Mouse (Mus musculus) neural tube, embryonic 15.5 days (tissue): ENCODE results near the gene Cox6a1. TPM values are rescaled to one million over a fixed set of nuclear protein-coding genes. Genes with fewer than 3 reads are reported as not detected.

Experiments
- ATAC-seq: fragments of 200-750 bp; cut with Nextera tagmentation; 2 replicates; pipeline ENCODE4 v1.8.0; 2017; ENCODE audit warnings: mild to moderate bottlenecking, moderate TSS enrichment, moderate library complexity; ENCODE audit not compliant: low FRiP score
- H3K27ac ChIP-seq: fragments of 300-500 bp; sonication (generic); replicated peaks from 2 replicates; pipeline ENCODE4 v1.5.1; 2015; ENCODE audit warnings: mild to moderate bottlenecking, inconsistent platforms
- H3K27me3 ChIP-seq: fragments of 300-500 bp; sonication (generic); replicated peaks from 2 replicates; pipeline ENCODE4 v1.6.1; 2015; ENCODE audit warnings: inconsistent platforms
- H3K36me3 ChIP-seq: fragments of 300-500 bp; sonication (generic); 2 replicates; pipeline ENCODE4 v1.6.1; 2015; ENCODE audit warnings: inconsistent platforms
- H3K4me1 ChIP-seq: fragments of 300-500 bp; sonication (generic); 2 replicates; pipeline ENCODE4 v1.6.1; 2015; ENCODE audit warnings: inconsistent platforms
- H3K4me2 ChIP-seq: fragments of 300-500 bp; sonication (generic); 2 replicates; pipeline ENCODE4 v1.6.1; 2015; ENCODE audit warnings: inconsistent platforms, mild to moderate bottlenecking, moderate library complexity
- H3K4me3 ChIP-seq: fragments of 300-500 bp; sonication (generic); replicated peaks from 2 replicates; pipeline ENCODE4 v1.5.1; 2015; ENCODE audit warnings: mild to moderate bottlenecking, inconsistent platforms
- H3K9ac ChIP-seq: fragments of 300-500 bp; sonication (generic); replicated peaks from 2 replicates; pipeline ENCODE4 v1.6.1; 2015; ENCODE audit warnings: mild to moderate bottlenecking, inconsistent platforms
- H3K9me3 ChIP-seq: fragments of 300-500 bp; sonication (generic); replicated peaks from 2 replicates; pipeline ENCODE4 v1.6.1; 2016; ENCODE audit warnings: inconsistent platforms
- WGBS: fragments of 180-500 bp; shearing (Covaris S2); methylation state at CpG from one replicate; pipeline ENCODE4 v1.1.7; 2015; ENCODE audit warnings: mixed read lengths; 5-methylcytosine and 5-hydroxymethylcytosine counted together
- polyA plus RNA-seq: library from polyadenylated mRNA; unstranded; fragments of >200 nt; fragmentation: Nextera tagmentation; extraction: Ambion mirVana; gene quantifications from 2 replicates; pipeline ENCODE4 v1.2.1, GENCODE M21; 2015

The Cox6a1 gene
- polyA plus RNA-seq, 1 experiment from 2014 or later = 1,358 TPM

GRCm38 (mm10) chr5:115371736-115372135 is 23.0 kb upstream of the Cox6a1 start:
- H3K27ac ChIP-seq = no peak overlapping the region
- no peak for ATAC-seq
- 20% methylated on average over 9 of the region's 9 CpGs for WGBS

GRCm38 (mm10) chr5:115364782-115365181 is 16.0 kb upstream of the Cox6a1 start:
- no peak overlapping the region for H3K4me3 ChIP-seq
- H3K9me3 ChIP-seq = no peaks in the 10 kb centered on the region
- ATAC-seq = no peak
- H3K27me3 ChIP-seq = no peaks in the 10 kb centered on the region
- H3K4me2 ChIP-seq = no peak overlapping the region
- H3K36me3 ChIP-seq = no peaks in the 10 kb centered on the region
- no peak overlapping the region for H3K9ac ChIP-seq
- 92% methylated on average over 4 of the region's 4 CpGs for WGBS
- no peak overlapping the region for H3K27ac ChIP-seq
- no peaks in the 10 kb centered on the region for H3K4me1 ChIP-seq

More at GRCm38 (mm10) chr5:115371736-115372135, 23.0 kb upstream of the Cox6a1 start:
- no peaks in the 10 kb centered on the region for H3K9me3 ChIP-seq
- no peaks in the 10 kb centered on the region for H3K27me3 ChIP-seq
- no peak overlapping the region for H3K9ac ChIP-seq
- H3K4me2 ChIP-seq = no peak overlapping the region
- peaks cover 9% of the 10 kb centered on the region for H3K4me1 ChIP-seq
- H3K4me3 ChIP-seq = no peak overlapping the region
- H3K36me3 ChIP-seq = no peaks in the 10 kb centered on the region

- Histone ChIP-seq H3K9me3 (no peaks in the 10 kb centered on the region), H3K4me2 (no peak overlapping the region; the same call in 1 of the 2 replicates), H3K4me1 (no peaks in the 10 kb centered on the region), H3K36me3 (no peaks in the 10 kb centered on the region), H3K9ac (no peak overlapping the region), H3K4me3 (no peak overlapping the region), H3K27ac (no peak overlapping the region; the same call in 1 of the 2 replicates), H3K27me3 (no peaks in the 10 kb centered on the region)
- no peak for ATAC-seq
- 11% methylated on average over 19 of the region's 19 CpGs for WGBS
These were observed 14.3 kb upstream of the Cox6a1 start for GRCm38 (mm10) chr5:115362819-115363714.

GRCm38 (mm10) chr5:115362216-115362615 is 13.4 kb upstream of the Cox6a1 start:
- Histone ChIP-seq H3K4me1 (no peaks in the 10 kb centered on the region), H3K4me3 (no peak overlapping the region), H3K4me2 (no peak overlapping the region), H3K36me3 (no peaks in the 10 kb centered on the region), H3K27me3 (no peaks in the 10 kb centered on the region), H3K27ac (no peak overlapping the region), H3K9me3 (no peaks in the 10 kb centered on the region), H3K9ac (no peak overlapping the region)
- 23% methylated on average over 7 of the region's 7 CpGs for WGBS
- ATAC-seq = no peak

GRCm38 (mm10) chr5:115359851-115360372 is 11.1 kb upstream of the Cox6a1 start:
- Histone ChIP-seq H3K4me3 (no peak overlapping the region), H3K9me3 (no peaks in the 10 kb centered on the region), H3K4me2 (no peak overlapping the region), H3K4me1 (no peaks in the 10 kb centered on the region), H3K27me3 (no peaks in the 10 kb centered on the region), H3K9ac (no peak overlapping the region), H3K27ac (no peak overlapping the region), H3K36me3 (no peaks in the 10 kb centered on the region)
- no peak for ATAC-seq
- WGBS = 55% methylated on average over 5 of the region's 5 CpGs

GRCm38 (mm10) chr5:115359438-115359837 is 10.7 kb upstream of the Cox6a1 start:
- Histone ChIP-seq H3K9me3 (no peaks in the 10 kb centered on the region), H3K36me3 (no peaks in the 10 kb centered on the region), H3K4me3 (no peak overlapping the region), H3K27me3 (no peaks in the 10 kb centered on the region), H3K4me2 (no peak overlapping the region), H3K27ac (no peak overlapping the region), H3K4me1 (no peaks in the 10 kb centered on the region), H3K9ac (no peak overlapping the region)
- ATAC-seq = no peak
- 84% methylated on average over 8 of the region's 8 CpGs for WGBS

GRCm38 (mm10) chr5:115358872-115359271 is 10.1 kb upstream of the Cox6a1 start:
- Histone ChIP-seq H3K4me2 (peak overlapping the region; percentile 21; the same call in 1 of the 2 replicates), H3K4me3 (no peak overlapping the region), H3K9ac (no peak overlapping the region), H3K27ac (no peak overlapping the region), H3K4me1 (no peaks in the 10 kb centered on the region), H3K9me3 (no peaks in the 10 kb centered on the region), H3K36me3 (no peaks in the 10 kb centered on the region), H3K27me3 (no peaks in the 10 kb centered on the region)
- 4% methylated on average over 12 of the region's 12 CpGs for WGBS
- no peak for ATAC-seq

- no peaks in the 10 kb centered on the region for H3K4me1 ChIP-seq
- H3K9ac ChIP-seq = no peak overlapping the region
- no peak overlapping the region for H3K4me2 ChIP-seq
- H3K27ac ChIP-seq = no peak overlapping the region
- H3K27me3 ChIP-seq = no peaks in the 10 kb centered on the region
- no peaks in the 10 kb centered on the region for H3K36me3 ChIP-seq
- H3K9me3 ChIP-seq = no peaks in the 10 kb centered on the region
- 66% methylated on average over 13 of the region's 13 CpGs for WGBS
- H3K4me3 ChIP-seq = no peak overlapping the region
- ATAC-seq = no peak
These were observed 6.3 kb upstream of the Cox6a1 start for GRCm38 (mm10) chr5:115355070-115355469.

GRCm38 (mm10) chr5:115351348-115351747 is 2.6 kb upstream of the Cox6a1 start:
- no peaks in the 10 kb centered on the region for H3K27me3 ChIP-seq
- no peak overlapping the region for H3K9ac ChIP-seq
- H3K4me1 ChIP-seq = peaks cover 27% of the 10 kb centered on the region
- H3K9me3 ChIP-seq = no peaks in the 10 kb centered on the region
- H3K36me3 ChIP-seq = 0 out of 2 replicates have a peak, but pooled peaks cover 2% of the 10 kb centered on the region
- no peak overlapping the region for H3K4me2 ChIP-seq
- ATAC-seq = no peak
- H3K4me3 ChIP-seq = no peak overlapping the region
- no peak overlapping the region for H3K27ac ChIP-seq
- WGBS = 80% methylated on average over 5 of the region's 5 CpGs

GRCm38 (mm10) chr5:115349225-115349555 is 409 bp upstream of the Cox6a1 start:
- ATAC-seq = peak; percentile 51
- Histone ChIP-seq H3K36me3 (peaks cover 22% of the 10 kb centered on the region), H3K4me1 (peaks cover 30% of the 10 kb centered on the region), H3K27me3 (no peaks in the 10 kb centered on the region), H3K9ac (peak overlapping the region; percentile 75), H3K4me3 (peak overlapping the region; percentile 93), H3K9me3 (no peaks in the 10 kb centered on the region), H3K4me2 (peak overlapping the region; percentile 96), H3K27ac (peak overlapping the region; percentile 89)
- WGBS = under 1% methylated on average over 18 of the region's 18 CpGs

GRCm38 (mm10) chr5:115347564-115347963 is 1.2 kb downstream of the Cox6a1 start:
- Histone ChIP-seq H3K4me2 (peak overlapping the region; percentile 96), H3K36me3 (peaks cover 39% of the 10 kb centered on the region), H3K4me3 (peak overlapping the region; percentile 93), H3K4me1 (peaks cover 34% of the 10 kb centered on the region), H3K9me3 (no peaks in the 10 kb centered on the region), H3K9ac (peak overlapping the region; percentile 88; the same call in 1 of the 2 replicates), H3K27ac (no peak overlapping the region), H3K27me3 (no peaks in the 10 kb centered on the region)
- 0% methylated on average over 5 of the region's 5 CpGs for WGBS
- no peak for ATAC-seq
